Mouse (Mus musculus) forebrain, embryonic 15.5 days (tissue): ENCODE results near the gene Hsd3b7. TPM values are rescaled to one million over a fixed set of nuclear protein-coding genes. Genes with fewer than 3 reads are reported as not detected.
A peak's percentile ranks its signal among the peaks of the same experiment; 100 is the strongest.

Source experiments
- ATAC-seq: fragments of 200-750 bp; cut with Nextera tagmentation; replicated peaks from 2 replicates; pipeline ENCODE4 v1.8.0; 2017; ENCODE audit warnings: mild to moderate bottlenecking, moderate TSS enrichment, moderate library complexity
- H3K27ac ChIP-seq: fragments of 300-500 bp; sonication (generic); replicated peaks from 2 replicates; pipeline ENCODE4 v1.5.1; 2015; ENCODE audit warnings: mild to moderate bottlenecking, inconsistent platforms
- H3K27me3 ChIP-seq: fragments of 300-500 bp; sonication (generic); 2 replicates; pipeline ENCODE4 v1.6.1; 2015; ENCODE audit warnings: inconsistent platforms
- H3K36me3 ChIP-seq: fragments of 300-500 bp; sonication (generic); 2 replicates; pipeline ENCODE4 v1.6.1; 2015; ENCODE audit warnings: mild to moderate bottlenecking, inconsistent platforms
- H3K4me1 ChIP-seq: fragments of 300-500 bp; sonication (generic); 2 replicates; pipeline ENCODE4 v1.6.1; 2015; ENCODE audit warnings: inconsistent platforms
- H3K4me2 ChIP-seq: fragments of 300-500 bp; sonication (generic); replicated peaks from 2 replicates; pipeline ENCODE4 v1.6.1; 2015; ENCODE audit warnings: mild to moderate bottlenecking, inconsistent platforms
- H3K4me3 ChIP-seq: fragments of 300-500 bp; sonication (generic); 2 replicates; pipeline ENCODE4 v1.5.1; 2015; ENCODE audit warnings: mild to moderate bottlenecking, inconsistent platforms
- H3K9ac ChIP-seq: fragments of 300-500 bp; sonication (generic); replicated peaks from 2 replicates; pipeline ENCODE4 v1.6.1; 2015; ENCODE audit warnings: mild to moderate bottlenecking, inconsistent platforms
- H3K9me3 ChIP-seq: fragments of 300-500 bp; sonication (generic); 2 replicates; pipeline ENCODE4 v1.6.1; 2016; ENCODE audit warnings: inconsistent platforms
- WGBS: fragments of 180-500 bp; shearing (Covaris S2); methylation state at CpG from one replicate; pipeline ENCODE4 v1.1.7; 2015; ENCODE audit warnings: mixed read lengths; 5-methylcytosine and 5-hydroxymethylcytosine counted together
- polyA plus RNA-seq: library from polyadenylated mRNA; unstranded; fragments of >200 nt; fragmentation: Nextera tagmentation; extraction: Ambion mirVana; gene quantifications from 2 replicates; pipeline ENCODE4 v1.2.1, GENCODE M21; 2015

The Hsd3b7 gene
- polyA plus RNA-seq: 7.4 TPM in 2 replicates

- no peak within 1 kb of the TSS for H3K27ac ChIP-seq
Observed at GRCm38 (mm10) chr7:127800435-127801009, at the start of gene Hsd3b7. Gene Hsd3b7, plus strand, starts transcription at chr7:127800604.

GRCm38 (mm10) chr7:127751619-127752018 lies 48.8 kb upstream of the Hsd3b7 start:
- H3K36me3 ChIP-seq: peaks cover 72% of the 10 kb centered on the region
- 96% methylated on average over 5 of the region's 5 CpGs for WGBS
- no peaks in the 10 kb centered on the region for H3K9me3 ChIP-seq
- no peaks in the 10 kb centered on the region for H3K27me3 ChIP-seq
- no peak for ATAC-seq
- no peak overlapping the region for H3K4me2 ChIP-seq
- peaks cover 17% of the 10 kb centered on the region for H3K4me1 ChIP-seq
- no peak overlapping the region for H3K9ac ChIP-seq
- H3K27ac ChIP-seq: no peak overlapping the region
- no peak overlapping the region for H3K4me3 ChIP-seq

More at GRCm38 (mm10) chr7:127800435-127801009, at the start of gene Hsd3b7:
- ATAC-seq: peak; percentile 73
- Histone ChIP-seq H3K36me3 (peaks cover 51% of the 10 kb centered on the region), H3K4me2 (0 out of 2 replicates have a peak within 1 kb of the TSS, but pooled peaks have one; percentile 15), H3K4me3 (no peak within 1 kb of the TSS), H3K27me3 (no peaks in the 10 kb centered on the region), H3K9ac (no peak within 1 kb of the TSS), H3K9me3 (no peaks in the 10 kb centered on the region), H3K4me1 (peaks cover 5% of the 10 kb centered on the region)
- 26% methylated on average over 6 of the region's 6 CpGs for WGBS

GRCm38 (mm10) chr7:127752069-127752468 lies 48.3 kb upstream of the Hsd3b7 start:
- 93% methylated on average over 27 of the region's 27 CpGs for WGBS
- Histone ChIP-seq H3K4me2 (no peak overlapping the region), H3K27me3 (no peaks in the 10 kb centered on the region), H3K27ac (no peak overlapping the region), H3K9ac (no peak overlapping the region), H3K9me3 (no peaks in the 10 kb centered on the region), H3K4me1 (peaks cover 17% of the 10 kb centered on the region), H3K4me3 (no peak overlapping the region), H3K36me3 (peaks cover 76% of the 10 kb centered on the region)
- ATAC-seq: no peak

DNA sequence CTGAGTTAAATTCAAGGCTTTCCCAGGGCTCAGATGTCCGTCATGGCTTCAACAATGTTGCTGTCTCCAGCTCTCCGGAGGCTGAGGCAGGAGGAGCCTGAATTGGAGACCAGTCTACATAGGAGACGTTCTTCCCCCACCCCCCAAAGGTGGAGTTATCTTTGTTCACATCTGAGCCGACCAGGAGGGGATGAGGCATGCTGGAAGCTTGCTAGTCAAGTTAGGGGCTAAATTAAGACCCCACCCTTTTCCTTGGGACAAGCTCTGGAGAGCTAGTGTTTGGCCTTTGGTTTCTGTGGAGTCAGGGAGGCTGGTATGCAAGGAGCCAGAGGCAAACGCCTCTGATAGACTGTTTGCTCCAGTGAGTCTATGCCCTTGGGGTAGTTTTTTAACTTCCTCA lies 47.2 kb upstream of the Hsd3b7 start:
- Histone ChIP-seq H3K36me3 (peaks cover 87% of the 10 kb centered on the region), H3K4me1 (peaks cover 6% of the 10 kb centered on the region), H3K27ac (no peak overlapping the region), H3K9me3 (no peaks in the 10 kb centered on the region), H3K4me3 (no peak overlapping the region), H3K9ac (no peak overlapping the region), H3K4me2 (no peak overlapping the region), H3K27me3 (no peaks in the 10 kb centered on the region)
- no peak for ATAC-seq
- 77% methylated on average over 5 of the region's 5 CpGs for WGBS

GRCm38 (mm10) chr7:127753741-127754140 lies 46.7 kb upstream of the Hsd3b7 start:
- Histone ChIP-seq H3K36me3 (peaks cover 88% of the 10 kb centered on the region), H3K4me1 (peaks cover 4% of the 10 kb centered on the region; the same call in 1 of the 2 replicates), H3K4me2 (no peak overlapping the region), H3K9ac (no peak overlapping the region), H3K9me3 (no peaks in the 10 kb centered on the region), H3K27me3 (no peaks in the 10 kb centered on the region), H3K27ac (no peak overlapping the region), H3K4me3 (no peak overlapping the region)
- ATAC-seq: no peak
- WGBS: 91% methylated on average over 7 of the region's 7 CpGs

DNA sequence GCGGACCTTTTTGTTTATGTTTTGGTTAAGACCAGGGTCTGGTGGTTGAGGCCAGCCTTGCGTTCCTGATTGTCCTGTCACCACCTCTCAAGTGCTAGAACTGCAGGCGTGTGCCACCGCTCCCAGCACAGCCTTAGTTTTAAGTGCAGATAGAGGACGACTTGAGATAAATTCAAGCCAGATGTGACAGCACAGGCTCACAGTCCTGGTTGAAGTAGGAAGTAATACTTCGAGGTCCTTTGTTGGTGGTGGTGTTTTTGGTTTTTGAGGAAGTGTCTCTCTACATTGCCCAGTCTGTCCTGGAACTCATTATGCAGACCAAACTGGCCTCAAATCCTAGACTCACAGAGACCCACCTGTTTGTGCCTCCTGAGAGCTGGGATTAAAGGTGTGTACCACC lies 40.7 kb upstream of the Hsd3b7 start:
- H3K27ac ChIP-seq: no peak overlapping the region
- H3K4me3 ChIP-seq: no peak overlapping the region
- no peak overlapping the region for H3K4me2 ChIP-seq
- H3K9me3 ChIP-seq: no peaks in the 10 kb centered on the region
- ATAC-seq: no peak
- 84% methylated on average over 6 of the region's 6 CpGs for WGBS
- H3K4me1 ChIP-seq: no peaks in the 10 kb centered on the region
- no peak overlapping the region for H3K9ac ChIP-seq
- H3K27me3 ChIP-seq: no peaks in the 10 kb centered on the region
- H3K36me3 ChIP-seq: peaks cover 72% of the 10 kb centered on the region

DNA sequence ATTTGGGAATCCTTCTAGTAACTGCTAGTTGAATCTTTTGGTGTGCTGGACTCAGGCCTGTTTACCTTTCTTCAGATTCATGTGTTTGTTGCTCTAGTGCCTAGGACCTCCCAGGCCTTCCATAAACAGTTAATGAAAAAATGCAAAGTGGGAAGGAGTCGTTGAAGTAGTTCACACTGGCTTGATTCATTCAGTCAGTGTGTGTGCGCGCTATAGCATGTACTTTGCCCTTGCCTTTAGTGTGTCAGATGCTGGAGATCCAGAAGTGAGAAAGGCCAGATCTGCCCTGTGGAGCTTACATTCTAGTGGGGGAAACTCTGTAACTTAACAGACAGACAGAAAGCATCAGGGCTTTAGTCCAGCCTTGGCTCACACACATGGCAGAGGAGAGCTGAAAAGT lies 39.9 kb upstream of the Hsd3b7 start:
- Histone ChIP-seq H3K9me3 (no peaks in the 10 kb centered on the region), H3K27ac (no peak overlapping the region), H3K27me3 (no peaks in the 10 kb centered on the region), H3K36me3 (peaks cover 73% of the 10 kb centered on the region), H3K4me1 (no peaks in the 10 kb centered on the region), H3K9ac (no peak overlapping the region), H3K4me2 (no peak overlapping the region), H3K4me3 (no peak overlapping the region)
- no peak for ATAC-seq
- WGBS: 88% methylated on average over 3 of the region's 3 CpGs

- Histone ChIP-seq H3K9ac (no peak overlapping the region), H3K27ac (no peak overlapping the region), H3K4me3 (no peak overlapping the region), H3K4me1 (no peaks in the 10 kb centered on the region), H3K27me3 (no peaks in the 10 kb centered on the region), H3K4me2 (no peak overlapping the region), H3K36me3 (peaks cover 74% of the 10 kb centered on the region), H3K9me3 (no peaks in the 10 kb centered on the region)
- 46% methylated on average over 7 of the region's 7 CpGs for WGBS
- no peak for ATAC-seq
Observed at GRCm38 (mm10) chr7:127761026-127761425, 39.4 kb upstream of the Hsd3b7 start.

GRCm38 (mm10) chr7:127763642-127764041 lies 36.8 kb upstream of the Hsd3b7 start:
- no peak for ATAC-seq
- no peak overlapping the region for H3K4me2 ChIP-seq
- no peak overlapping the region for H3K9ac ChIP-seq
- no peaks in the 10 kb centered on the region for H3K27me3 ChIP-seq
- H3K4me3 ChIP-seq: no peak overlapping the region
- no peak overlapping the region for H3K27ac ChIP-seq
- WGBS: 88% methylated on average over 4 of the region's 4 CpGs
- H3K36me3 ChIP-seq: peaks cover 75% of the 10 kb centered on the region
- no peaks in the 10 kb centered on the region for H3K9me3 ChIP-seq
- H3K4me1 ChIP-seq: peaks cover 5% of the 10 kb centered on the region

DNA sequence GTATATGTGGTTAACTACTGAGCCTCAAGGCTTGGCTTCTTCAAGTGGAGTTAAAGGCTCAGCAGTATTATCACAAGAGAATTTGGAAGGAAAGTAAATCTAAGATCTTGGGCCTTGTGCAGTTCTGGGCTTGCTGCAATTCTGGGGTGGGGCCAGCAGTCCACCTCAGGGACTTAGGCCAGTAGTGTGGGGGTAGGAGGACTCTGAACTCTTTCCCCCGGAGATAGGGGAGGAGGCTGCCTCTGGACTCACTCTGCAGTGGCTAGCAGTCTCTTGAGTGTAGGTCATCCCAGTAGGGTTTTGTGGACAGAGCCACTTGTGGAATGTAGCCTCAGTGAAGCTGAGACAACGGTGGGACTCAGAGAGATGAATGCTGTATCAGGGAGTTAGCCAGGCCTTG lies 34.6 kb upstream of the Hsd3b7 start:
- Histone ChIP-seq H3K9ac (no peak overlapping the region), H3K9me3 (no peaks in the 10 kb centered on the region), H3K36me3 (peaks cover 65% of the 10 kb centered on the region), H3K4me2 (no peak overlapping the region), H3K27me3 (no peaks in the 10 kb centered on the region), H3K4me3 (no peak overlapping the region), H3K27ac (no peak overlapping the region), H3K4me1 (peaks cover 25% of the 10 kb centered on the region)
- WGBS: 96% methylated on average over 2 of the region's 2 CpGs
- no peak for ATAC-seq

DNA sequence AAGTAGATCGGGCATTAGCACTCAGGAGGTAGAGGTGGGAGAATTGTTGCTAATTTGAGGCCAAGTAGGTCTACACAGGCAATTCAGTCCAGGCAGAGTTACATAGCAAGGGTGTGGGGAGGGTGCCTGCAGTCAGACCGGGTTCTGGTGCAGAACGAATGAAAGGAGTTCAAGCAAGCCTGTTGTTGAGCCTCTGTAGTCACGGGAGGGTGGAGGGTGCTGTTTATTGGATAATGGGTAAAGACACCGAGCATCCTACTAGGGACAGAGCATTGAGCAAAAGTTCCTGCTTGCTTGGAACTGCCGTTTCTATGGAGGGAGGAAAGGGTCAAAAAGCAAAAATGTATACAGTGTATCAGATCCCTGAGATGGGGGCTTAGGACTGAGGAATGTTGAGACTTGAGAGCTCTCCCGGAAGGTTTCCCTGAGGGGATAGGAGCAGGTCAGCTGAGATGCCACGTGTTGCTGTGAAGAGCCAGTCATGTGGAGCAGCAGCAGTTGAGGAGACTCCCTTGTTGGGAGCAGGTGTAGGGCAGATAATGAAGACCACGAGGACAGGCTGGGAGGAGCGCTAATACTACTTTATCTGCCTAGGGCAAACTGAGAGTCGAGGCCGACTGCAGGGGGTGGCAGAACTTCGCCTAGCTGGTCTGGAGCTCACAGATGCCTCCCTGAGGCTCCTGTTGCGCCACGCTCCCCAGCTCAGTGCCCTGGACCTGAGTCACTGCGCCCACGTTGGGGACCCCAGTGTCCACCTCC lies 33.4 kb upstream of the Hsd3b7 start:
- H3K4me3 ChIP-seq: no peak overlapping the region
- no peaks in the 10 kb centered on the region for H3K27me3 ChIP-seq
- no peaks in the 10 kb centered on the region for H3K9me3 ChIP-seq
- peaks cover 30% of the 10 kb centered on the region for H3K4me1 ChIP-seq
- H3K27ac ChIP-seq: no peak overlapping the region
- ATAC-seq: no peak
- peaks cover 56% of the 10 kb centered on the region for H3K36me3 ChIP-seq
- no peak overlapping the region for H3K4me2 ChIP-seq
- no peak overlapping the region for H3K9ac ChIP-seq
- WGBS: 82% methylated on average over 17 of the region's 17 CpGs

DNA sequence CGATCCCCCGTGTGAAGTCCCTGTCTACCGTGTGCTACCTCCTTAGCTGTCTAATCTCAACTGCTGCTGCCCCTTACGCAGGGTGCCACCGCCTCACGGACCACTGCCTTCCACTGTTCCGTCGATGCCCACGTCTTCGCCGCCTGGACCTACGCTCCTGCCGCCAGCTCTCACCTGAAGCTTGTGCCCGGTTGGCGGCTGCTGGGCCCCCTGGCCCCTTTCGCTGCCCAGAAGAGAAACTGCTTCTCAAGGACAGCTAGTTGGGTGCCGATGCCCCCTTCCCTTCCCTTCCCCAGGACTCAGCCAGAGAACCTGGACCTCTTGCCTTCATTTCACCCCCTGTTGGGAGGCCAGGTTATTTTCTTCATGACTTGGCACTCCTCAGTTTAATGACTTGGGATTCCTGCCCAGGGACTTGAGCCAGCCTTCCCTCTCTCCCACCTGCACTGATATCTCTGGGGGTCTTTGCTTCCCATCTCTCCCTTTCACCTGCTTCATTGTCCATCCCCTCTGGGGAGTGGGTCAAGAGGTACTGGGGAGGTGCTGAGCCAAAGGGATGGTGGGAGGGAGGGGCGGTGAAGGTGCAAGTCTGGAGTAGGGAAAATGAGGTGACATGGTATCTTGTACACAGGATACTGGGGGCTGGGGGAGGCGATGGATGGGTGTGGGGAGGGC lies 32.6 kb upstream of the Hsd3b7 start:
- Histone ChIP-seq H3K27me3 (no peaks in the 10 kb centered on the region), H3K9me3 (no peaks in the 10 kb centered on the region), H3K4me3 (no peak overlapping the region), H3K36me3 (peaks cover 50% of the 10 kb centered on the region), H3K9ac (no peak overlapping the region), H3K4me2 (no peak overlapping the region), H3K27ac (peak overlapping the region; percentile 64; the same call in 1 of the 2 replicates), H3K4me1 (peaks cover 30% of the 10 kb centered on the region)
- ATAC-seq: no peak
- 94% methylated on average over 19 of the region's 19 CpGs for WGBS
